Mouse (Mus musculus): ENCODE measurements around the gene Dnaaf1.

The Dnaaf1 gene

GRCm38 (mm10) chr8:119568251-119568650, 6.8 kb upstream of the Dnaaf1 start:
- in situ Hi-C loops (cut with MboI; ENCODE audit: low pct_unique_long_range_greater_than_20kb in 1 of 2, low sequenced_read_pairs in 2 of 2, unreplicated experiment in 1 of 2) = no loop called here

- in situ Hi-C loops (cut with MboI; ENCODE audit: low pct_unique_long_range_greater_than_20kb in 1 of 2, low sequenced_read_pairs in 2 of 2, unreplicated experiment in 1 of 2) = no loop called here
These were observed 6.1 kb upstream of the Dnaaf1 start for GRCm38 (mm10) chr8:119568951-119569350.

GRCm38 (mm10) chr8:119569881-119570280, 5.2 kb upstream of the Dnaaf1 start:
- in situ Hi-C loops (cut with MboI; ENCODE audit: low pct_unique_long_range_greater_than_20kb in 1 of 2, low sequenced_read_pairs in 2 of 2, unreplicated experiment in 1 of 2) = no loop called here

- in situ Hi-C loops (cut with MboI; ENCODE audit: low pct_unique_long_range_greater_than_20kb in 1 of 2, low sequenced_read_pairs in 2 of 2, unreplicated experiment in 1 of 2) = no loop called here
These were observed 3.9 kb upstream of the Dnaaf1 start for GRCm38 (mm10) chr8:119571135-119571534.

- in situ Hi-C loops (cut with MboI; ENCODE audit: low pct_unique_long_range_greater_than_20kb in 1 of 2, low sequenced_read_pairs in 2 of 2, unreplicated experiment in 1 of 2) = no loop called here
These were observed 2.6 kb upstream of the Dnaaf1 start for GRCm38 (mm10) chr8:119572411-119572810.

GRCm38 (mm10) chr8:119575366-119575726, 311 bp downstream of the Dnaaf1 start:
- in situ Hi-C loops (cut with MboI; ENCODE audit: low pct_unique_long_range_greater_than_20kb in 1 of 2, low sequenced_read_pairs in 2 of 2, unreplicated experiment in 1 of 2) = no loop called here

- in situ Hi-C loops (cut with MboI; ENCODE audit: low pct_unique_long_range_greater_than_20kb in 1 of 2, low sequenced_read_pairs in 2 of 2, unreplicated experiment in 1 of 2) = no loop called here
These were observed 4.1 kb downstream of the Dnaaf1 start for GRCm38 (mm10) chr8:119579096-119579495.

- in situ Hi-C loops (cut with MboI; ENCODE audit: low pct_unique_long_range_greater_than_20kb in 1 of 2, low sequenced_read_pairs in 2 of 2, unreplicated experiment in 1 of 2) = no loop called here
These were observed 5.6 kb downstream of the Dnaaf1 start for GRCm38 (mm10) chr8:119580441-119581161.

GRCm38 (mm10) chr8:119585901-119586300, 10.9 kb downstream of the Dnaaf1 start:
- in situ Hi-C loops (cut with MboI; ENCODE audit: low pct_unique_long_range_greater_than_20kb in 1 of 2, low sequenced_read_pairs in 2 of 2, unreplicated experiment in 1 of 2) = no loop called here

- in situ Hi-C loops (cut with MboI; ENCODE audit: low pct_unique_long_range_greater_than_20kb in 1 of 2, low sequenced_read_pairs in 2 of 2, unreplicated experiment in 1 of 2) = no loop called here
These were observed 13.3 kb downstream of the Dnaaf1 start for GRCm38 (mm10) chr8:119588321-119588720.

- in situ Hi-C loops (cut with MboI; ENCODE audit: low pct_unique_long_range_greater_than_20kb in 1 of 2, low sequenced_read_pairs in 2 of 2, unreplicated experiment in 1 of 2) = no loop called here
These were observed 13.8 kb downstream of the Dnaaf1 start for GRCm38 (mm10) chr8:119588844-119589243.

- in situ Hi-C loops (cut with MboI; ENCODE audit: low pct_unique_long_range_greater_than_20kb in 1 of 2, low sequenced_read_pairs in 2 of 2, unreplicated experiment in 1 of 2) = no loop called here
These were observed 15.3 kb downstream of the Dnaaf1 start for GRCm38 (mm10) chr8:119590348-119590747.

GRCm38 (mm10) chr8:119591456-119591855, 16.4 kb downstream of the Dnaaf1 start:
- in situ Hi-C loops (cut with MboI; ENCODE audit: low pct_unique_long_range_greater_than_20kb in 1 of 2, low sequenced_read_pairs in 2 of 2, unreplicated experiment in 1 of 2) = no loop called here

GRCm38 (mm10) chr8:119603771-119604170, 28.7 kb downstream of the Dnaaf1 start:
- in situ Hi-C loops (cut with MboI; ENCODE audit: low pct_unique_long_range_greater_than_20kb in 1 of 2, low sequenced_read_pairs in 2 of 2, unreplicated experiment in 1 of 2) = loop anchor here in 1 of 2 experiments (10.0 kb wide), 1 partner anchor 159 kb away; the partner anchor contains the start of gene Necab2

- in situ Hi-C loops (cut with MboI; ENCODE audit: low pct_unique_long_range_greater_than_20kb in 1 of 2, low sequenced_read_pairs in 2 of 2, unreplicated experiment in 1 of 2) = loop anchor here in 1 of 2 experiments (10.0 kb wide), 1 partner anchor 160 kb away; the partner anchor contains the start of gene Necab2
These were observed 29.4 kb downstream of the Dnaaf1 start for GRCm38 (mm10) chr8:119604398-119604803.

- in situ Hi-C loops (cut with MboI; ENCODE audit: low pct_unique_long_range_greater_than_20kb in 1 of 2, low sequenced_read_pairs in 2 of 2, unreplicated experiment in 1 of 2) = loop anchor here in 1 of 2 experiments (5.0 to 10.0 kb wide), 2 partner anchors 160 to 193 kb away; partner anchors contain the start of gene Necab2
These were observed 30.0 kb downstream of the Dnaaf1 start, which contains the start of gene Taf1c for GRCm38 (mm10) chr8:119604996-119605395. Gene Taf1c (minus strand): TSS chr8:119605222.

- in situ Hi-C loops (cut with MboI; ENCODE audit: low pct_unique_long_range_greater_than_20kb in 1 of 2, low sequenced_read_pairs in 2 of 2, unreplicated experiment in 1 of 2) = loop anchor here in 1 of 2 experiments (5.0 to 10.0 kb wide), 2 partner anchors 161 to 194 kb away; partner anchors contain the start of gene Necab2
These were observed 31.2 kb downstream of the Dnaaf1 start for GRCm38 (mm10) chr8:119606224-119606623.

- in situ Hi-C loops (cut with MboI; ENCODE audit: low pct_unique_long_range_greater_than_20kb in 1 of 2, low sequenced_read_pairs in 2 of 2, unreplicated experiment in 1 of 2) = no loop called here
These were observed 37.4 kb downstream of the Dnaaf1 start, which contains the start of gene Adad2 for GRCm38 (mm10) chr8:119612471-119612870. Gene Adad2 (plus strand): TSS chr8:119612747.

GRCm38 (mm10) chr8:119615096-119615495, 40.1 kb downstream of the Dnaaf1 start:
- in situ Hi-C loops (cut with MboI; ENCODE audit: low pct_unique_long_range_greater_than_20kb in 1 of 2, low sequenced_read_pairs in 2 of 2, unreplicated experiment in 1 of 2) = no loop called here

GRCm38 (mm10) chr8:119616358-119616757, 41.3 kb downstream of the Dnaaf1 start:
- in situ Hi-C loops (cut with MboI; ENCODE audit: low pct_unique_long_range_greater_than_20kb in 1 of 2, low sequenced_read_pairs in 2 of 2, unreplicated experiment in 1 of 2) = no loop called here

All from mouse embryonic stem cell (cell line).